Mouse (Mus musculus) erythroblast, embryonic 14.5 days (primary cell): ENCODE data around the gene Slc1a2.

ENCODE experiments used
- GATA1 ChIP-seq: IDR thresholded peaks from 2 replicates; pipeline ENCODE4 v1.6.1; 2012; ENCODE audit warnings: low read length, inconsistent platforms, mixed read lengths
- TAL1 ChIP-seq: IDR thresholded peaks from 3 replicates; pipeline ENCODE4 v1.6.1; 2012; ENCODE audit warnings: low read length, inconsistent platforms, mixed read lengths

- TF ChIP-seq GATA1 (no peak), TAL1 (no peak)
These were observed 78.0 kb downstream of the Slc1a2 start for GRCm38 (mm10) chr2:102736490-102736889.
